Mouse (Mus musculus) heart, postnatal 36 days (tissue): ENCODE results near the gene Chrna7. TPM values are rescaled to one million over a fixed set of nuclear protein-coding genes. Genes with fewer than 3 reads are reported as not detected.

Source experiments
- DNase-seq, 2 experiments: peaks; one replicate each; pipeline ENCODE4 v3.0.0; 2021 to 2022
- intact Hi-C: fragments of 180-260 bp; cut with DNase I; formaldehyde crosslinking; loops from one replicate; pipeline ENCODE4 v1.15.1; 2025
- total RNA-seq, 2 experiments: library from RNA; stranded (reverse); gene quantifications; 2 replicates each; pipeline ENCODE4 v1.2.3; 2021

The Chrna7 gene
- total RNA-seq, 2 experiments from 2014 or later = not detected

DNA sequence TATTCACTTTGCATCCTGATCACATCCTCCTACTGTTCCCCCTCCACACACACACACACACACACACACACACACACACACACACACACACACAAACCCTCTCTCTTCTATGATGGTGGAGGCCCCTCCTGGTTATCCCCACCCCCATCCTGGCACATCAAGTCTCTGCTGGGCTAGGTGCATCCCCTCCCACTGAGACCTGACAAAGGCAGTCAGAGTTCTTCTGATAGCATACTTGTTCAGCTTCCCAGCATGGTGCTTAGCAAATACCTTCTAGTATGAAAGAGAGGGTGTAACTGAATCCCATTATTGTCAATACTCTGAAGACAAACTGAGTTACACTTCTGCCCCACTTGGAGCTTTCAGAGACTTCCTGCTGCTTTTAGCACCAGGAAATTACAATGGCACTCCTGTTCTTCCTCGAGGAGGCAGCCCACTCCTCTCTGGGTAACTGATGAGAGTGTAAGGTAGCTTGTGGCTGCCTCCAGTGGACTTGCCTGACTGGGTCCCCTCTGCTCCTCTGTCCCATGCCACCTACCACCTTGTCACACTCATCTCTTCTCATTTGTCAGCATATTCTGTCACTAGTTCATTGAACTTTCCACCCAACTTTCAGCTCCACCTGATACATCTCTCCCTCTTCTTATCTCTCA, 127.9 kb downstream of the Chrna7 start:
- no peak for DNase-seq
- intact Hi-C loops = no loop called here

DNA sequence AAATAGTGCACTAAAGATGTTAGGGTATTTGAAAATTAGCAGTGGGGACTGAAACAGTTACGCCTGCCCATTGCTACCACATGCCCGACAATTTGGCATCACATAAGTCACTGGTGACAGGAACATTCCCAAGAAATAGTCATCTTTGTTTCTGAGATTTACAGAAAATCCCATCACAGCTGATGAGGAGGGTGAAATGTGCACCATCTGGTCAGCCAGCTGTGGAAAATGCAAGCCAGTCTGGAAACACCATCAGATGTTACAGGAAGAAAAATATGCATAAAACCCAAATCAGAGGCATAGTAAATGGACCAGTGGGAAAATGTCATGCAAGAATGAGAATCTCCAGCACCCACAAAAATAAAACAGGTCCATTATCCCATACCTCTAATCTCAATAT, 151.4 kb downstream of the Chrna7 start:
- DNase-seq = no peak
- intact Hi-C loops = no loop called here

Other genes starting within 250 kb of the Chrna7 start
- under 1 TPM in 1 of 2 experiments, not detected in 1; 0.14 TPM for gene Otud7a, start 232.2 kb upstream of the Chrna7 start, total RNA-seq